Mouse (Mus musculus) megakaryocyte, embryonic 14.5 days (primary cell): ENCODE data around the gene Camk2g.

Experiments
- FLI1 ChIP-seq: IDR thresholded peaks from 2 replicates; pipeline ENCODE4 v1.6.1; 2012; ENCODE audit warnings: low read length, inconsistent platforms, mixed read lengths
- GATA1 ChIP-seq: IDR thresholded peaks from 3 replicates; pipeline ENCODE4 v1.6.1; 2012; ENCODE audit warnings: mixed read lengths, low read length, inconsistent platforms, borderline replicate concordance

GRCm38 (mm10) chr14:20790996-20791395 is 2.9 kb downstream of the Camk2g start:
- TF ChIP-seq GATA1 (no peak), FLI1 (no peak)
